In the genomic region with DNA sequence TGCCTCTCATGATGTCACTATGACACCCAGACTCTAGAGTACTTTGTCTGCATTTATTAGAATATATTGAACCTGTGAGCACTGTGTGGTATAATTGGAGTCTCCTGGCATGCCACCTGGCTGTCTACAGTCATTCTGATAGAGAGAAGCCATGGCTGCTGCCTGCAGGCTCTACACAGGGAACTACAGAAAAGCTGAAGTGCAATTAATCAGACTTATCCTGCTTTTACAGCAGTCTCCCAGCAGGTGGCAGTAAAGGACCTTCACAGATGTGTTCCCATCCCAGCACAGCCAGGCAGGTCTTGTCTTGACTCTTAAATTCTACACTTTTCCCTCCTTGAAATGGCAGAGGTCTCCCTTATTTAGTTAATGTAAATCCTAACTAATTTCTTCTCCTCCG, we compare ENCODE assay signal across 7 mouse cellular contexts.
DNase-seq lines count a peak whose midpoint lies in the region.

No protein-coding gene starts in this region.

- no peak overlapping the region for H3K4me3 ChIP-seq in midbrain, embryonic 10.5 days

- WGBS in midbrain, embryonic 10.5 days, result 68% methylated on average over 1 of the region's 1 CpGs

- no peak overlapping the region for H3K27ac ChIP-seq in midbrain, embryonic 10.5 days (replicated peaks)

- peaks cover 75% of the 10 kb centered on the region for H3K36me3 ChIP-seq in midbrain, embryonic 10.5 days

- DNase-seq in T-cell, adult 2 months (ENCODE audit: low spot score), result peak; percentile 64
- peak; percentile 70 to 76 for DNase-seq in cerebellum, adult 18-20 months
- peak; percentile 68 to 88 for DNase-seq in frontal cortex, adult 2 months (ENCODE audit: extremely low spot score in 1 of 2, low spot score in 1 of 2)
- peak; percentile 91 for DNase-seq in induced T-regulatory cell, adult 2 months (ENCODE audit: low read depth)
- peak; percentile 71 to 87 for DNase-seq in left cerebral cortex, adult 18-20 months (ENCODE audit: low spot score in 2 of 2)
- DNase-seq in midbrain, embryonic 10.5 days (ENCODE audit: low spot score), result peak; percentile 70
- DNase-seq in right cerebral cortex, postnatal 4 days, result peak; percentile 78

- H3K4me1 ChIP-seq in midbrain, embryonic 10.5 days, result no peaks in the 10 kb centered on the region

- no peaks in the 10 kb centered on the region for H3K9me3 ChIP-seq in midbrain, embryonic 10.5 days (replicated peaks)

- H3K27me3 ChIP-seq in midbrain, embryonic 10.5 days (ENCODE audit: low read depth, poor library complexity, severe bottlenecking), result no peaks in the 10 kb centered on the region
